Mouse (Mus musculus): Measurements from ENCODE around the gene Abhd18.

GRCm38 (mm10) chr3:40987539-40987938 lies 140.8 kb downstream of the Abhd18 start:
- TF ChIP-seq MAX (IDR thresholded peaks at IDR 0.05), result no peak
- TF ChIP-seq CTCF (IDR thresholded peaks at IDR 0.05; ENCODE audit: control insufficient read depth, insufficient read depth, insufficient read length), result no peak
- no peak for TF ChIP-seq CEBPB (IDR thresholded peaks at IDR 0.05; ENCODE audit: low read depth)
- no peak for TF ChIP-seq FOSL1 (IDR thresholded peaks at IDR 0.05; ENCODE audit: insufficient read depth, low read length, poor library complexity, severe bottlenecking)
- no peak for TF ChIP-seq USF1 (IDR thresholded peaks at IDR 0.05; ENCODE audit: low read depth)

Measured in C2C12 (cell line).